Mouse (Mus musculus) liver, adult 2 months (tissue): ENCODE measurements around the gene Tmem178b. TPM values are rescaled to one million over a fixed set of nuclear protein-coding genes. Genes with fewer than 3 reads are reported as not detected.

Source experiments
- DNase-seq: peaks from one replicate; pipeline ENCODE4 v3.0.0-alpha.2; 2011; ENCODE audit warnings: low read depth, low spot score; ENCODE audit errors: extremely low read depth
- H3K27ac ChIP-seq: fragments of 200-500 bp; replicated peaks from 2 replicates; pipeline ENCODE4 v1.5.1; 2012; ENCODE audit warnings: low read depth, mild to moderate bottlenecking, control low read depth, inconsistent platforms, low read length; ENCODE audit not compliant: insufficient read depth
- H3K27me3 ChIP-seq: fragments of 200-500 bp; 2 replicates; pipeline ENCODE4 v1.6.1; 2012; ENCODE audit warnings: mild to moderate bottlenecking, moderate library complexity, low read length, inconsistent platforms; ENCODE audit not compliant: control insufficient read depth, insufficient read depth
- H3K36me3 ChIP-seq: fragments of 200-500 bp; 2 replicates; pipeline ENCODE4 v1.6.1; 2012; ENCODE audit warnings: low read length, inconsistent platforms; ENCODE audit not compliant: control insufficient read depth, insufficient read depth
- H3K4me1 ChIP-seq: fragments of 200-500 bp; 2 replicates; pipeline ENCODE4 v1.6.1; 2011; ENCODE audit warnings: low read length; ENCODE audit not compliant: control insufficient read depth, insufficient read depth
- H3K4me3 ChIP-seq: fragments of 200-500 bp; 2 replicates; pipeline ENCODE4 v1.5.1; 2011; ENCODE audit warnings: low read depth, mild to moderate bottlenecking, control low read depth, low read length, moderate library complexity; ENCODE audit not compliant: insufficient read depth
- H3K79me2 ChIP-seq: fragments of 200-500 bp; 2 replicates; pipeline ENCODE4 v1.6.1; 2012; ENCODE audit warnings: inconsistent platforms, mild to moderate bottlenecking, low read length, moderate library complexity; ENCODE audit not compliant: control insufficient read depth, insufficient read depth
- H3K9ac ChIP-seq: fragments of 200-500 bp; 2 replicates; pipeline ENCODE4 v1.6.1; 2012; ENCODE audit warnings: low read depth, mild to moderate bottlenecking, control low read depth, inconsistent platforms, low read length
- CTCF ChIP-seq: fragments of 200-500 bp; IDR thresholded peaks from 2 replicates; pipeline ENCODE4 v1.5.1; 2011; ENCODE audit warnings: low read depth, low read length, control low read depth
- POLR2A ChIP-seq: fragments of 200-500 bp; IDR thresholded peaks from 2 replicates; pipeline ENCODE4 v1.6.1; 2011; ENCODE audit warnings: low read length, control low read depth; ENCODE audit not compliant: insufficient read depth; ENCODE audit errors: extremely low read depth
- WGBS: fragments of 180-500 bp; shearing (Covaris S2); methylation state at CpG from one replicate; pipeline ENCODE4 v1.1.7; 2018; 5-methylcytosine and 5-hydroxymethylcytosine counted together
- polyA plus RNA-seq: library from polyadenylated mRNA; depleted of rRNA; stranded (reverse); fragments of >200 nt; gene quantifications from 2 replicates; pipeline ENCODE4 v1.2.3, GENCODE M21; 2012
- total RNA-seq: library from RNA; depleted of rRNA; stranded (reverse); fragments of >200 nt; gene quantifications from 2 replicates; pipeline ENCODE4 v1.2.3, GENCODE M21; 2014

Gene Tmem178b
- total and polyA plus RNA-seq, 2 experiments: 0.02 to 0.09 TPM

GRCm38 (mm10) chr6:40015185-40015584, 142.1 kb downstream of the Tmem178b start:
- H3K4me1 ChIP-seq: no peaks in the 10 kb centered on the region
- H3K27me3 ChIP-seq: no peaks in the 10 kb centered on the region
- no peak for DNase-seq
- no peak for TF ChIP-seq CTCF
- no peak for TF ChIP-seq POLR2A
- 76% methylated on average over 4 of the region's 4 CpGs for WGBS
- H3K79me2 ChIP-seq: no peaks in the 10 kb centered on the region
- H3K36me3 ChIP-seq: no peaks in the 10 kb centered on the region
- no peak overlapping the region for H3K9ac ChIP-seq
- no peak overlapping the region for H3K4me3 ChIP-seq
- H3K27ac ChIP-seq: no peak overlapping the region

DNA sequence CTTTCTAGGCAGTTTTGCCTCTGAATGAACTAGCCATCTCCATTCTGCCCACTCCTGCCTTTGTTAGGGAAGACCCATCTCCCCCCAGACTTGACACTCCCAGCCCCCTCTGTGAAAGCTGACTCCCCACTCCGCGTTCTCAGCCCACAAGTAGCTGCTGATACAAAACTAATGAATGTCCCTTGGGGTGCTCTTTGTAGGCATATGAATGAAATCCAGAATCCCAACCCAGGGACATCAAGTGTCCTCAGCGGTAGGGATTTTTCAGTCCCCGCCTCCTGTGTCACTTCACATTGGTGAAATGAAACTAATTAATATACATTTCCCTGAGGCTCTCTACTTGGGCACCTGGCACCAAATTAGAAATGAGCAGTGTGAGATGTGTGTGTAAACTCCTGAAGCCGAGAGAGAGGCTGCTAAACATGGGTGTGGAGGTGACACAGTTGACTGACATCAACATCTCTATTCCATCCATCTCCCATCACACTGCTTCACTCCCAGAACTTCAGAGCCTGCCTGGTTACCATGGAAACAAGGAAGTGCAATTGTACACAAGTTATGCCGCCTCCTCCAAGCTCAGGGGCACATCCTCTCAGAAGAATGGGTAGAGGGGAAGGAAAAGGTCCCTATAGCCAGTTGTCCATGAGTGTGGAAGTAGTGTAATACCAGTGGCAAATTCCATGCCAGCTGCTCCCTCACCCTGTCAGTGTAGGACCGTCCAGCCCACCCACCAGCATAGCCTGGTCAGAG, 142.8 kb downstream of the Tmem178b start:
- Histone ChIP-seq H3K4me1 (no peaks in the 10 kb centered on the region), H3K79me2 (no peaks in the 10 kb centered on the region), H3K27me3 (no peaks in the 10 kb centered on the region), H3K36me3 (no peaks in the 10 kb centered on the region), H3K27ac (no peak overlapping the region), H3K9ac (no peak overlapping the region), H3K4me3 (no peak overlapping the region)
- TF ChIP-seq CTCF (no peak), POLR2A (no peak)
- DNase-seq: no peak
- 62% methylated on average over 7 of the region's 7 CpGs for WGBS

DNA sequence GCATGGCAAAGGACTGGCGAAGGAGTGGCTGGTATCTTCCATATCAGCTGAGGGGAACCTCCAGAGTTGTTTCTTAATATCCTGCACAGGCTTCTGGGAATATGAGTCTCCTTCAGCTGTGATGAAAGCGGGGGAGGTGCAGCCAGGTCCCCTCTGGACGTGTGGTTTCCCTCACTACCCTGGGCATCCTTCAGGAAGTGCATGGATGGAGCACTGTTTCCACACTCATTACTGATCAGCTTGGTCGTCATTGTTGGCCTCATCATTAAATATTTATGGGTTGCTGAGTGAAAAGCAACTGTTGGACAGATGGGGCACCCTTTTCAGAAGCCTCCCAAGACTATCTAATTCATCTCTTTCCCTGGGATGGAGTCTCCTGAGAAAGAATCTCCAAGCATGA, 146.3 kb downstream of the Tmem178b start:
- H3K27me3 ChIP-seq: no peaks in the 10 kb centered on the region
- 35% methylated on average over 4 of the region's 4 CpGs for WGBS

GRCm38 (mm10) chr6:40023592-40024335, 150.7 kb downstream of the Tmem178b start:
- DNase-seq: no peak
- H3K27ac ChIP-seq: no peak overlapping the region
- no peaks in the 10 kb centered on the region for H3K79me2 ChIP-seq
- H3K27me3 ChIP-seq: no peaks in the 10 kb centered on the region
- no peak overlapping the region for H3K4me3 ChIP-seq
- 76% methylated on average over 4 of the region's 4 CpGs for WGBS
- no peaks in the 10 kb centered on the region for H3K4me1 ChIP-seq
- no peaks in the 10 kb centered on the region for H3K36me3 ChIP-seq
- H3K9ac ChIP-seq: no peak overlapping the region
- TF ChIP-seq CTCF (no peak), POLR2A (no peak)

More for the DNA sequence above, 146.3 kb downstream of the Tmem178b start:
- Histone ChIP-seq H3K36me3 (no peaks in the 10 kb centered on the region), H3K4me3 (no peak overlapping the region), H3K79me2 (no peaks in the 10 kb centered on the region), H3K4me1 (no peaks in the 10 kb centered on the region), H3K9ac (no peak overlapping the region), H3K27ac (no peak overlapping the region)
- TF ChIP-seq POLR2A: no peak
- TF ChIP-seq CTCF: no peak
- no peak for DNase-seq

- Histone ChIP-seq H3K27ac (no peak overlapping the region), H3K27me3 (no peaks in the 10 kb centered on the region), H3K4me3 (no peak overlapping the region), H3K36me3 (no peaks in the 10 kb centered on the region), H3K9ac (no peak overlapping the region), H3K4me1 (no peaks in the 10 kb centered on the region), H3K79me2 (no peaks in the 10 kb centered on the region)
- DNase-seq: no peak
- TF ChIP-seq POLR2A (no peak), CTCF (no peak)
- 81% methylated on average over 5 of the region's 5 CpGs for WGBS
These were observed 151.4 kb downstream of the Tmem178b start for GRCm38 (mm10) chr6:40024336-40024934.

DNA sequence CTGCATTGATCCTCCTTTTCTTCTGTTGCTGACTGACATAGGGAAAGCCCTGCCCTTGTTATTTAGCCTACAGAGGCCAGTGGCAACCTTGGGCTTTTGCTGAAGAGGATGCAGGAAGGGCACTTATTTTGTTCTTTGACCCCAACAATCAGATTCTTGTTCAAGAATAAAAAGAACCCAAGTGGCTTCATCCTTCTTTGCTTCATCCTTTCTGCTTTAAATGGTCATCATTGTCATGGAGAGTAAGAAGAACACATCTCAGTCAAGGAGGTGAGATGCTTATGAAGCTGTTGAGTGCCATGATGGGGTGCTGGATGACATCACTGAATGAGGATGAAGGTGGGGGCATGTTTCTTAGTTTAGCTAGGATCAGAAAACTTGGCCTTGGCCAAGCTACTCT, 159.8 kb downstream of the Tmem178b start:
- Histone ChIP-seq H3K27ac (no peak overlapping the region), H3K27me3 (no peaks in the 10 kb centered on the region), H3K4me3 (no peak overlapping the region), H3K4me1 (no peaks in the 10 kb centered on the region), H3K79me2 (no peaks in the 10 kb centered on the region), H3K9ac (no peak overlapping the region), H3K36me3 (no peaks in the 10 kb centered on the region)
- DNase-seq: no peak
- TF ChIP-seq CTCF (no peak), POLR2A (no peak)
